Mouse (Mus musculus) testis, adult 2 months (tissue): ENCODE measurements around the gene Rps25.

Experiments used
- CTCF ChIP-seq: fragments of 200-500 bp; IDR thresholded peaks from 2 replicates; pipeline ENCODE4 v1.5.1; 2012; ENCODE audit warnings: low read depth, mild to moderate bottlenecking, inconsistent platforms, low read length, moderate library complexity; ENCODE audit not compliant: control insufficient read depth, insufficient read depth, insufficient replicate concordance
- POLR2A ChIP-seq: fragments of 200-500 bp; IDR thresholded peaks from 2 replicates; pipeline ENCODE4 v1.6.1; 2012; ENCODE audit warnings: low read depth, mild to moderate bottlenecking, inconsistent platforms, low read length, moderate library complexity; ENCODE audit not compliant: control insufficient read depth

- TF ChIP-seq CTCF = no peak
- TF ChIP-seq POLR2A = no peak
Observed at GRCm38 (mm10) chr9:44418519-44419385, 11.8 kb downstream of the Rps25 start, which contains the start of gene Ccdc84.
